In genomic region chr1:120100456-120101226, GRCm38 (mm10) we compare ENCODE assay signal across 21 mouse cellular contexts. TPM values are rescaled to one million over a fixed set of nuclear protein-coding genes. Genes with fewer than 3 reads are reported as not detected.
DNase-seq lines count a peak whose midpoint lies in the region; ATAC-seq and TF ChIP-seq lines count a peak whose summit lies in the region.
"Had no signal": no experiment of that assay in that cellular context is flagged by ENCODE, and none has a peak within 500 bp of the region (broad histone marks: within the 10 kb centered on the region; RNA-seq: fewer than 3 reads in every experiment).

No protein-coding gene starts in this region.

- ATAC-seq in midbrain, embryonic 11.5 days (ENCODE audit: low FRiP score): no peak
- no peak for ATAC-seq in midbrain, postnatal 0 days (ENCODE audit: low FRiP score)
- ATAC-seq in monocyte, adult 5-6 weeks (replicated peaks; ENCODE audit: insufficient number of reproducible peaks, low FRiP score, low TSS enrichment, poor library complexity, severe bottlenecking): no peak

- H3K36me3 ChIP-seq in midbrain, embryonic 11.5 days (ENCODE audit: control insufficient read depth, insufficient read depth, low read length): no peaks in the 10 kb centered on the region
- H3K36me3 ChIP-seq in midbrain, postnatal 0 days (ENCODE audit: insufficient read depth, low read length): no peaks in the 10 kb centered on the region
- H3K36me3 ChIP-seq: embryonic facial prominence, embryonic 12.5 days; heart, embryonic 12.5 days; limb, embryonic 10.5 days; lung, embryonic 15.5 days had no signal

- H3K4me2 ChIP-seq in midbrain, embryonic 11.5 days: no peak overlapping the region
- no peak overlapping the region for H3K4me2 ChIP-seq in midbrain, postnatal 0 days (ENCODE audit: low read depth, low read length, poor library complexity, severe bottlenecking)
- H3K4me2 ChIP-seq: embryonic facial prominence, embryonic 12.5 days; heart, embryonic 12.5 days; lung, embryonic 15.5 days had no signal

- no peak overlapping the region for H3K4me3 ChIP-seq in midbrain, embryonic 11.5 days (ENCODE audit: low read depth, low read length)
- H3K4me3 ChIP-seq in midbrain, postnatal 0 days (ENCODE audit: low read depth, low read length): no peak overlapping the region
- H3K4me3 ChIP-seq: embryonic facial prominence, embryonic 12.5 days; heart, embryonic 12.5 days; limb, embryonic 10.5 days; lung, embryonic 15.5 days had no signal

- intact Hi-C loops in heart, postnatal 14 days (cut with DNase I): no loop called here

- WGBS in midbrain, embryonic 11.5 days: 82% methylated on average over 8 of the region's 8 CpGs
- WGBS in midbrain, postnatal 0 days: 82% methylated on average over 8 of the region's 8 CpGs

- H3K9me3 ChIP-seq in midbrain, embryonic 11.5 days (ENCODE audit: control insufficient read depth, low read length): no peaks in the 10 kb centered on the region
- H3K9me3 ChIP-seq in midbrain, postnatal 0 days (ENCODE audit: low read length): no peaks in the 10 kb centered on the region; the same call in 1 of the 2 replicates
- H3K9me3 ChIP-seq: embryonic facial prominence, embryonic 12.5 days; heart, embryonic 12.5 days; limb, embryonic 10.5 days; lung, embryonic 15.5 days had no signal

- H3K27me3 ChIP-seq in midbrain, embryonic 11.5 days (ENCODE audit: control insufficient read depth, insufficient read depth, low read length): no peaks in the 10 kb centered on the region
- H3K27me3 ChIP-seq in midbrain, postnatal 0 days (ENCODE audit: insufficient read depth, low read length): no peaks in the 10 kb centered on the region
- H3K27me3 ChIP-seq: embryonic facial prominence, embryonic 12.5 days; heart, embryonic 12.5 days had no signal

- H3K4me1 ChIP-seq in midbrain, embryonic 11.5 days (ENCODE audit: control insufficient read depth, insufficient read depth, low read length): no peaks in the 10 kb centered on the region
- no peaks in the 10 kb centered on the region for H3K4me1 ChIP-seq in midbrain, postnatal 0 days (ENCODE audit: insufficient read depth, low read length)
- H3K4me1 ChIP-seq: embryonic facial prominence, embryonic 12.5 days; heart, embryonic 12.5 days; limb, embryonic 10.5 days had no signal

- DNase-seq in heart, adult 11 months: peak; percentile 84
- no peak for DNase-seq in heart, postnatal 14 days
- DNase-seq in midbrain, embryonic 11.5 days (ENCODE audit: low spot score, missing footprints): peak; percentile 8
- DNase-seq in midbrain, postnatal 0 days (ENCODE audit: low spot score): no peak
- peak; percentile 31 for DNase-seq in lung, postnatal 10 days
- DNase-seq in neural tube, embryonic 10.5 days (ENCODE audit: extremely low spot score, low spot score): no peak
- DNase-seq in layer of hippocampus, postnatal 36 days: no peak
- DNase-seq: B cell, adult 2 months; cerebellum, adult 11 months; cerebellum, postnatal 36 days; gastrocnemius, postnatal 36 days; heart, postnatal 4 days; kidney, postnatal 10 days; midbrain, embryonic 14.5 days; thymus, postnatal 4 days had no signal

- H3K9ac ChIP-seq in midbrain, embryonic 11.5 days (ENCODE audit: low read length): no peak overlapping the region
- H3K9ac ChIP-seq in midbrain, postnatal 0 days (replicated peaks; ENCODE audit: low read length, poor library complexity, severe bottlenecking): no peak overlapping the region
- H3K9ac ChIP-seq: embryonic facial prominence, embryonic 12.5 days; heart, embryonic 12.5 days; lung, embryonic 15.5 days had no signal

- H3K27ac ChIP-seq in midbrain, embryonic 11.5 days (ENCODE audit: low read depth, low read length): no peak overlapping the region
- no peak overlapping the region for H3K27ac ChIP-seq in midbrain, postnatal 0 days (ENCODE audit: low read depth, low read length)
- H3K27ac ChIP-seq: embryonic facial prominence, embryonic 12.5 days; limb, embryonic 10.5 days; lung, embryonic 15.5 days; stomach, postnatal 0 days had no signal

- no peak for TF ChIP-seq CTCF in midbrain, postnatal 0 days (IDR thresholded peaks at IDR 0.05)

RNA-seq across cellular contexts. Expression of gene Dbi, which starts 20.2 kb away (rescaled TPM):
- 100 to 1,000 TPM; 331 to 352 TPM for total RNA-seq in heart, postnatal 14 days (2021)
- polyA plus RNA-seq in midbrain, embryonic 11.5 days (2014; fragmentation: Nextera tagmentation; extraction: Ambion mirVana): 690 and 715 TPM in 2 replicates
- 515 and 540 TPM in 2 replicates for total RNA-seq in midbrain, postnatal 0 days (2014; rRNA removed)
- polyA plus RNA-seq in midbrain, postnatal 0 days (2015; fragmentation: Nextera tagmentation; extraction: Ambion mirVana): 1,809 and 1,897 TPM in 2 replicates
- 100 to 1,000 TPM; 379 to 403 TPM for total RNA-seq in layer of hippocampus, postnatal 36 days (2021)
- total RNA-seq in monocyte, adult 5-6 weeks (2017): 183 to 239 TPM (median 190 TPM) in 3 replicates

RNA-seq across cellular contexts. Expression of gene 3110009E18Rik, which starts 20.3 kb away (rescaled TPM):
- total RNA-seq in heart, postnatal 14 days (2021): 1 to 10 TPM; 5.4 to 5.5 TPM
- polyA plus RNA-seq in midbrain, embryonic 11.5 days (2014; fragmentation: Nextera tagmentation; extraction: Ambion mirVana): 26.4 and 27.1 TPM in 2 replicates
- total RNA-seq in midbrain, postnatal 0 days (2014; rRNA removed): 0.77 and 1.9 TPM in 2 replicates
- 11.4 and 15.7 TPM in 2 replicates for polyA plus RNA-seq in midbrain, postnatal 0 days (2015; fragmentation: Nextera tagmentation; extraction: Ambion mirVana)
- total RNA-seq in layer of hippocampus, postnatal 36 days (2021): 1 to 10 TPM; 6.0 to 8.6 TPM
- total RNA-seq in monocyte, adult 5-6 weeks (2017): 3.0 to 10.3 TPM (median 8.4 TPM) in 3 replicates

RNA-seq across cellular contexts. Expression of gene Tmem37, which starts 26.8 kb away (rescaled TPM):
- total RNA-seq in heart, postnatal 14 days (2021): 1 to 10 TPM; 5.5 to 6.3 TPM
- 6.8 and 7.3 TPM in 2 replicates for polyA plus RNA-seq in midbrain, embryonic 11.5 days (2014; fragmentation: Nextera tagmentation; extraction: Ambion mirVana)
- total RNA-seq in midbrain, postnatal 0 days (2014; rRNA removed): 2.7 and 4.0 TPM in 2 replicates
- 6.9 and 7.5 TPM in 2 replicates for polyA plus RNA-seq in midbrain, postnatal 0 days (2015; fragmentation: Nextera tagmentation; extraction: Ambion mirVana)
- total RNA-seq in layer of hippocampus, postnatal 36 days (2021): 1 to 10 TPM in 1 of 2 experiments, under 1 TPM in 1; 0.58 to 1.1 TPM
- 3.2 to 9.4 TPM (median 8.2 TPM) in 3 replicates for total RNA-seq in monocyte, adult 5-6 weeks (2017)

Comparison
In these comparisons a context has a peak if more than half of its experiments do, and no peak if none do; other contexts are left out.
1. DNase-seq: peak in heart, adult 11 months (single experiment), midbrain, embryonic 11.5 days (single experiment) and lung, postnatal 10 days (single experiment); none in heart, postnatal 14 days (0 of 2), midbrain, postnatal 0 days (single experiment), neural tube, embryonic 10.5 days (single experiment) and layer of hippocampus, postnatal 36 days (0 of 2).